In the genomic region with DNA sequence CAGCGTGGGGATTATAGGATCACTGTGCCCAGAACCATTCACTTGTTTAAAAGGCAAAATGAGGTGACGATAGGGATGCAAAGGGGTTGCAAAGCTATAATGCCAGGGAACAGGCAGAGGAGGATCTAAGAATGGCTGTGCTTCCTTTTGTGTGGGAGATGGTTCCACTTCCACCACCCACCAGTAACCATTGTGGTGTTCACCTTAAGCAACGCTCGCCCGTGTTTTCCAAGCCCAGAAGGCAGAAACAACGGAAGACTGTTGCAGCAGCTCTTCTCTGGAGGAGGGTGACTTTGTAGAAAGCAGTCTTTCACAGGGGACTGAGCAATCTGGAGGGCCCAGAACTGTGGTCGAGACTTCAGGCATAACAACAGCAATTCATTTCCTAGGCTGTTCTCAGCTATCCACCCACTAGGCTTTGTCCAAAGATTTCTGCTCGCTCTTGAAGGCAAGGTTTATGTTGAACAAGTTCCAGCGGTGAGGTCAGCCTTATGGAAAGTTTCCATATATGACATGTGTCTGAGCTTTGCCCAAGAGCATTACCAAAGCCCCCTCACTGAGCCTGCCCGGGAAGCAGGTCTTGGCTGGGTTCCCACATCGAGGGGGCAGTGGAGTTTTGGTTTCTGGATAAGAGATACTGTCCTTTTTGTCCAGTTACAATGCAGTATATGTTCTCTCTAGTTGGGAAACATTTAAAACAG, we compare ENCODE assay signal across 8 mouse cellular contexts. TPM values are rescaled to one million over a fixed set of nuclear protein-coding genes. Genes with fewer than 3 reads are reported as not detected.
DNase-seq lines count a peak whose midpoint lies in the region; ATAC-seq lines count a peak whose summit lies in the region.

No protein-coding gene starts in this region.

- peak; percentile 72 for ATAC-seq in frontal cortex, adult (ENCODE audit: low TSS enrichment)
- ATAC-seq in heart, embryonic 16.5 days (replicated peaks; ENCODE audit: extremely low read depth, insufficient read depth, low FRiP score), result peak; percentile 89
- ATAC-seq in erythroid progenitor cell, adult 5-6 weeks (replicated peaks; ENCODE audit: low FRiP score, poor library complexity, severe bottlenecking), result no peak

- peaks cover 14% of the 10 kb centered on the region for H3K36me3 ChIP-seq in heart, embryonic 16.5 days (ENCODE audit: control insufficient read depth, insufficient read depth)

- no peaks in the 10 kb centered on the region for H3K9me3 ChIP-seq in heart, embryonic 16.5 days (replicated peaks; ENCODE audit: control insufficient read depth, low read length)

- H3K9ac ChIP-seq in heart, embryonic 16.5 days (ENCODE audit: low read length), result 0 out of 2 replicates have a peak overlapping the region, but pooled peaks have one; percentile 37

- peaks cover 18% of the 10 kb centered on the region for H3K4me1 ChIP-seq in heart, embryonic 16.5 days (ENCODE audit: control insufficient read depth, insufficient read depth, low read length)

- DNase-seq in frontal cortex, postnatal 10 days (ENCODE audit: low spot score in 2 of 2), result no peak
- peak; percentile 23 for DNase-seq in urinary bladder, postnatal 14 days (ENCODE audit: low spot score)
- DNase-seq in urinary bladder, postnatal 25 days (ENCODE audit: low spot score), result no peak
- DNase-seq in right cerebral cortex, postnatal 10 days (ENCODE audit: low spot score in 2 of 2), result peak; percentile 29 to 42
- no peak for DNase-seq in spleen, postnatal 10 days (ENCODE audit: low spot score in 2 of 2)

- peak overlapping the region; percentile 92 for H3K27ac ChIP-seq in heart, embryonic 16.5 days (ENCODE audit: low read length)

- H3K4me3 ChIP-seq in heart, embryonic 16.5 days (ENCODE audit: low read length), result no peak overlapping the region

- H3K4me2 ChIP-seq in heart, embryonic 16.5 days (ENCODE audit: low read depth, low read length), result peak overlapping the region; percentile 31; the same call in 1 of the 2 replicates

- 44% methylated on average over 11 of the region's 11 CpGs for WGBS in heart, embryonic 16.5 days

- no peaks in the 10 kb centered on the region for H3K27me3 ChIP-seq in heart, embryonic 16.5 days (ENCODE audit: control insufficient read depth, insufficient read depth, low read length)

RNA-seq across cellular contexts. Expression of gene Actg2, which starts 5.8 kb away (rescaled TPM):
- 24.2 and 32.8 TPM in 2 replicates for polyA plus RNA-seq in heart, embryonic 16.5 days (2015; fragmentation: Nextera tagmentation; extraction: Ambion mirVana)
- total RNA-seq in erythroid progenitor cell, adult 5-6 weeks (2015; ENCODE audit: low replicate concordance), result not detected in 2 replicates
- not detected in 2 replicates for total RNA-seq in erythroid progenitor cell, adult 5-6 weeks (2017; ENCODE audit: low replicate concordance)

RNA-seq across cellular contexts. Expression of gene Stambp, which starts 30.6 kb away (rescaled TPM):
- 24.4 and 26.6 TPM in 2 replicates for polyA plus RNA-seq in heart, embryonic 16.5 days (2015; fragmentation: Nextera tagmentation; extraction: Ambion mirVana)
- total RNA-seq in erythroid progenitor cell, adult 5-6 weeks (2015; ENCODE audit: low replicate concordance), result 10.5 and 13.3 TPM in 2 replicates
- total RNA-seq in erythroid progenitor cell, adult 5-6 weeks (2017; ENCODE audit: low replicate concordance), result 1.0 and 9.7 TPM in 2 replicates

RNA-seq across cellular contexts. Expression of gene Dguok, which starts 35.1 kb away (rescaled TPM):
- polyA plus RNA-seq in heart, embryonic 16.5 days (2015; fragmentation: Nextera tagmentation; extraction: Ambion mirVana), result 57.6 and 58.2 TPM in 2 replicates
- 26.0 and 58.4 TPM in 2 replicates for total RNA-seq in erythroid progenitor cell, adult 5-6 weeks (2015; ENCODE audit: low replicate concordance)
- total RNA-seq in erythroid progenitor cell, adult 5-6 weeks (2017; ENCODE audit: low replicate concordance), result 25.1 and 27.7 TPM in 2 replicates

Comparison
In these comparisons a context has a peak if more than half of its experiments do, and no peak if none do; other contexts are left out.
1. DNase-seq: peak in urinary bladder, postnatal 14 days (single experiment) and right cerebral cortex, postnatal 10 days (2 of 2); none in frontal cortex, postnatal 10 days (0 of 2), urinary bladder, postnatal 25 days (single experiment) and spleen, postnatal 10 days (0 of 2).